Mouse (Mus musculus): ENCODE data around the gene Acrv1. TPM values are rescaled to one million over a fixed set of nuclear protein-coding genes. Genes with fewer than 3 reads are reported as not detected.
"Not testable (repeated sequence)": the region's sequence is repeated elsewhere in the genome, so short reads cannot be mapped to it uniquely, and the experiment has no call there.

Gene Acrv1
- not detected for total RNA-seq (2021)
- long read RNA-seq, experiment 1, result 0 reads
- long read RNA-seq, experiment 2, result 0 reads

DNA sequence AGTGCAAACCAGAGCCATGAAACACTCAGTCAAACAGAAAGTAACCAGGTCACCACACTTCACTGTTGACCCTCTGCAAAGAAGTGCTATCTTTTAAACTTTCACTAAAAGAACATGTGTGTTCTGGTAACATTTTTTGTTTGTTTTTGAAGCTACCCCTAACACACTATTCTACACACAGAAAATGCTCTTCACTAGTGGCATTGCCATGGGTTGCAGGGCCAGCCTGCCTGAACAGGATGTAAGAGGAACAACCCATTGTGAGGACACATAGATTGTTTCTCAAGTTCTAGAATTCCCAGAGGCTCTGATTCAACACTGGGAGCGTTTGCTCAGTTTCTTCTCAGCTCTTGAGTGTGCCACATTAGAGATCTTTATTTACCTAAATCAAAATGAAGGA lies at the start of gene Acrv1:
Acrv1 (plus strand) TSS at position 301 of the 400 bp plus-strand sequence.
- no peak for DNase-seq (ENCODE audit: extremely low spot score in 1 of 2, low spot score in 2 of 2)
- Histone ChIP-seq H3K27ac (no peak within 1 kb of the TSS), H3K4me3 (no peak within 1 kb of the TSS)
- TF ChIP-seq CTCF (IDR thresholded peaks at IDR 0.05), result no peak
- intact Hi-C loops (cut with DNase I), result loop anchor here (5.0 kb wide), 1 partner anchor 1241 kb away; no protein-coding TSS in a partner anchor

DNA sequence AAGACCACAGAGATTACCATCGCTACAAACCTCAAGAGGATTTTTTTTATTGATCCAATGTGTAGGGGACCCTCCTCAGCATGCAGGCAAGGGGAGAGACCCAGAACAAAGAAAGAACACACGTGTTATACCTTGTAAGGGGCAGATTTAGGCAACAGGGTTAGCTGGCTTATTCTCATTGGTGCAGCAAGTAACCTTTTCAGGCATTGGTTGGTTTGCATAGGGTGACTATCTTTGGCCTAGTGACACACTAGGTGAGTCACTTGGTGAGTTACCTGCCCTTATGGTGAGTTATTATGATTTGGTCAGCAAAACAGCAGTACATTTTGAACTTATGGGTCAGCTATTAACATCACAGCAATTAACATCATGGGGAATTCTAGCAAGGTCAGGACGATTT lies 49.7 kb upstream of the Acrv1 start, which contains the start of gene A630095E13Rik:
A630095E13Rik (minus strand) TSS at position 101 of the 400 bp plus-strand sequence.
- H3K4me3 ChIP-seq; DNase-seq (ENCODE audit: extremely low spot score in 1 of 2, low spot score in 2 of 2); H3K27ac ChIP-seq; intact Hi-C loops (cut with DNase I): not testable (repeated sequence)

DNA sequence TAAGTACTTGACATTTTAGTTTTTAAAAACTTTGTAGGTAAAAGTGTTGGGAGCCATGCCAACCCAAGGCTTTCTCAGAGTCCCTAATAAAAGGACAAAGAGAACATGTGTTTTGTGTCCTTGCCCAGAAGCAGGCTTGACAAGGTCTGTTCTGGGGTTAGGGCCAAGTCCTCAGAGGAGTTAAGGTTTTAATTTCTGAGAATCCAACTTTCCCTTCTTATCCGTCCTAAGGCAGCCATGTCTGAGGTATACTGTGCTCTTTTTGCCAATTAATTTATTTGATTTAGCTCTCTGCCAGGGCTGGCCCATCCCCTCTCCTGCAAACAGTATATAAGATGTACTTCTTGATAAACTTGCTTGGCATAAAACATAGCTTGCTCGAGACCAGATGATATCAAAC lies 11.6 kb upstream of the Acrv1 start:
- no peak for TF ChIP-seq CTCF (IDR thresholded peaks at IDR 0.05)
- intact Hi-C loops (cut with DNase I), result loop anchor here (10.0 kb wide), 1 partner anchor 247 kb away; the partner anchor contains the start of gene Gm7257

DNA sequence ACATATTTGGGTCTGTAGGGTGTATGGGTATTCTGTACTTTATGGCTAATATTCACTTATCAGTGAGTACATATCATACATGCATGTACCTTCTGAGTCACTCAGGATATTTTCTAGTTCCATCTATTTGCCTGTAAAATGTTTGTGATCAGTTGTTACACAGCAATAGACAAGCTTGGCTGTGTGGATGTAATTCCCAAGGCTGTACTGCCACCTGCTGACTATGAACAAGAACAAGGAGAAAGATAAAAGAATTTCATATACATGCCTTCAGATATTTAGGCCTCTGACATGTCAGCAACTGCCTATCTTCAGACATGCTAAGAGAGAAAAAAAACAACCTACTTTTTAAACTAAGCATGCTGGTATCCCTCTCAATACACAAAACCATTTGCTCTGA lies 5.7 kb upstream of the Acrv1 start:
- Histone ChIP-seq H3K27ac (no peak overlapping the region), H3K4me3 (no peak overlapping the region)
- intact Hi-C loops (cut with DNase I), result loop anchor here (10.0 kb wide), 1 partner anchor 253 kb away; the partner anchor contains the start of gene Gm7257
- peak; percentile 58 for TF ChIP-seq CTCF (IDR thresholded peaks at IDR 0.05)
- DNase-seq (ENCODE audit: extremely low spot score in 1 of 2, low spot score in 2 of 2), result no peak

More for the DNA sequence above, 11.6 kb upstream of the Acrv1 start:
- Histone ChIP-seq H3K27ac (no peak overlapping the region), H3K4me3 (no peak overlapping the region)
- DNase-seq (ENCODE audit: extremely low spot score in 1 of 2, low spot score in 2 of 2), result no peak

DNA sequence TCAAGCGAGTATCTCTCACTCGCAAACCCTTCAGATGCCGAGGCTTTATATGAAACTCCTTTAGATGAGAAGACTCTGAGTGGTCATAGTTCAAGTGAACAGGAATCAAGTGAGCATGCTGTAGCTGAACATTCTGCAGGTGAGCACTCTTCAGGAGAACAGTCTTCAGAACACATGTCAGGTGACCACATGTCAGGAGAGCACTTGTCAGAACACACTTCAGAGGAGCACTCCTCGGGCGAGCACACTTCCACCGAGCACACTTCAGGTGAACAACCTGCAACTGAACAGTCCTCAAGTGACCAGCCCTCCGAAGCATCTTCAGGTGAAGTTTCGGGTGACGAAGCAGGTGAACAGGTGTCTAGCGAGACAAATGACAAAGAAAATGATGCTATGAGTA lies 1.3 kb downstream of the Acrv1 start:
- intact Hi-C loops (cut with DNase I), result loop anchor here (5.0 kb wide), 1 partner anchor 1242 kb away; no protein-coding TSS in a partner anchor
- no peak for DNase-seq (ENCODE audit: extremely low spot score in 1 of 2, low spot score in 2 of 2)
- TF ChIP-seq CTCF (IDR thresholded peaks at IDR 0.05), result no peak
- no peak overlapping the region for H3K27ac ChIP-seq
- H3K4me3 ChIP-seq, result no peak overlapping the region

DNA sequence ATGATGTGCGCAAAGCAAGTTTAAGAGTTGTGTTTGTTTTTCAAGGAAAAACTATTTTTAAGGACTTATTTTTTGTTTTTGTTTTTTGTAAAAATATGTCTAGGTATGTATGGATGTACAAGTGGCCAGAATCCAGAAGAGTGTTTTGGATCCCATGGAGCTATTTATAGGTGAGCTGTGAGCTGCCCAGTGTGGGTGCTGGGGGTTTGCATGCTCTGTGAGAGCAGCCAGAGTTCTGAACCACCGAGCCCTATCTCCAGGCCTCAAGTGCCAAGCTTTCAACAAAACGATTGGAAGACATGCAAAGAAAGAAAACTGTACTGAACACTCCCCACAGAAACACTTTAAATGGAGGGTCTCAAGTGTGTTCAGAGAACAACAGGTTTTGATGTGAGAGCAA lies 12.9 kb downstream of the Acrv1 start:
- intact Hi-C loops (cut with DNase I), result no loop called here
- TF ChIP-seq CTCF (IDR thresholded peaks at IDR 0.05), result no peak
- Histone ChIP-seq H3K4me3 (no peak overlapping the region), H3K27ac (no peak overlapping the region)
- DNase-seq (ENCODE audit: extremely low spot score in 1 of 2, low spot score in 2 of 2), result no peak

DNA sequence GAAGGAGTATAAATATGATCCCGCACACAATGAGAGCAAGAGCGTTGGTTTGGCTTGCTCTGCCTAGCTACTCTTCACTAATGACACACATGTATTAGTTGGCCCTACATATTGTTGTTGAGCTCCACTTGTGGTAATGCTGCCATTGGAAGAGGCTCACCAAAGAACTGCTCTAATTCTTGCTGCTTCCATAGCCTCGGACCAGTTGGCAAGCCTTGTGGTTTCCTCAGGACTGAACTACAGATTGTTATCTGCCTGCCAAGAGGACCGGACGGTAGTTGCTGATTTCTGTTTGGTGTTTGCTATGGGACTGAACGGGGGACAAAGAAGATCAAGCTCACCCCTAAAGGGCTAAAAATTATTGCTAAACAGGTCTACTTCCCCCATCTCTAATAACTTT lies 14.3 kb downstream of the Acrv1 start:
- intact Hi-C loops (cut with DNase I), result no loop called here
- DNase-seq (ENCODE audit: extremely low spot score in 1 of 2, low spot score in 2 of 2), result no peak
- no peak overlapping the region for H3K4me3 ChIP-seq
- H3K27ac ChIP-seq, result no peak overlapping the region
- TF ChIP-seq CTCF (IDR thresholded peaks at IDR 0.05), result no peak

DNA sequence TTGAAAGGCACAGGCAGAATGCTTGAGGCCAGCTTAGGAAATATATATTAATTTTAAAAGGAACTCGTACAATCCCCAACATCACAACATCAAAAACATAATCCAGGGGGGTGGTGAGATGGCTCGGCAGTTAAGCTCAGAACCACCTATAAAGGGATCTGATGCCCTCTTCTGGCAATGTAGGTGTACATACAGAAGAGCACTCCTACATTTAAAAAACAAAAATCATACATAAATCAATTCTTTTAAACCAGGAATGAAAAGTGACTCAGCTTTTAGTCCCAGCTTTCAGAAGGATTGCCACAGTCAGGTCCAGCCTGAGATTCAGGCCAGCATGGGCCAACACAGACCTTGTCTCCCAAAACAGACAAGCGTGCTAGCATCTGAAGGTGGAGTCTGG lies 23.6 kb downstream of the Acrv1 start:
- Histone ChIP-seq H3K27ac (no peak overlapping the region), H3K4me3 (no peak overlapping the region)
- DNase-seq (ENCODE audit: extremely low spot score in 1 of 2, low spot score in 2 of 2), result no peak
- intact Hi-C loops (cut with DNase I), result loop anchor here (10.0 kb wide), 1 partner anchor 1122 kb away; no protein-coding TSS in a partner anchor
- TF ChIP-seq CTCF (IDR thresholded peaks at IDR 0.05), result peak; percentile 48

DNA sequence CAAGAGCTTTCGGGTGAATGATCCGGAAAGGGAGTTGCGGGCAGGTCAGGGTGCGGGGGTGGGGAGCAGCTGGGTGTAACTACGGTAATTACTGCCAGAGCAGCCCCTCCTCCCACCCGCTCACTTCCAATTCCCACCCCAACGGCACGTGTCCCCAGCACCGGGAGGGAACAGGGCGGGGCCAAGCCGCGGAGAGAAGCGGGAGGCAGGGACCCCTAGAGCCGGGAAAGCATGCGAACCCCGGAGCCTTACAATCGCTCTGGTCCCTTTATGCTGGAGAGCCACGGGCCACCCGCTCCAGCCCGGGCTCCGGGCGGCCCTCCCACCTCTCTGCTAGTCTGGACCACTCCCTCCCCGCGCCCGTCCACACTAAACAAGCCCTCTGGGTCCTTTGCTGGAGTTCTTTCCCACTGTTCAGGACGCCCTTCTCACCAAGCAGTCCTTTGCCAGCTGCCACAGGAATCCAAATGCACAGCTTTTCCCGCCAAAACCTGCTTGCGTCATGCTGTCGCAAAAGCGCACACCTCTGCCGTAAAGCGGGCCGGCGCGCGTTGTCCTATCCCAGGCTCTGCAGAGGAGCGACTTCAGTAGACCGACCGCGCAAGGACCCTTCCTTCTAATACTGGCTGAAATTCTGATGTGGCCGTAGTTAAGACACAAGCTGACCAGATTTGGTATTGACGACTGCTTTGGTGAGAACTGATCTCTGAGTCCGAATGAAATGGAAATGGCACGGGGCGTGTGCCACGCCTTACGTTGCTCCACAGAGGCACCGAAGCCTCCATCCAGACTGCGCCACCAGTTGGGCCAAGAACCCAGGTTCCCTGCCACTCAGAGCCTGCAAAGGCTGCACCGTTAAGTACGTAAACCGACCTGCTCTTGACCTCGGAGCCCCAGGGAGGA lies 33.4 kb downstream of the Acrv1 start:
- Histone ChIP-seq H3K4me3 (peak overlapping the region; percentile 62), H3K27ac (peak overlapping the region; percentile 82)
- intact Hi-C loops (cut with DNase I), result no loop called here
- TF ChIP-seq CTCF (IDR thresholded peaks at IDR 0.05), result no peak; the same call in 1 of the 2 replicates
- peak; percentile 91 to 93 for DNase-seq (ENCODE audit: extremely low spot score in 1 of 2, low spot score in 2 of 2)

DNA sequence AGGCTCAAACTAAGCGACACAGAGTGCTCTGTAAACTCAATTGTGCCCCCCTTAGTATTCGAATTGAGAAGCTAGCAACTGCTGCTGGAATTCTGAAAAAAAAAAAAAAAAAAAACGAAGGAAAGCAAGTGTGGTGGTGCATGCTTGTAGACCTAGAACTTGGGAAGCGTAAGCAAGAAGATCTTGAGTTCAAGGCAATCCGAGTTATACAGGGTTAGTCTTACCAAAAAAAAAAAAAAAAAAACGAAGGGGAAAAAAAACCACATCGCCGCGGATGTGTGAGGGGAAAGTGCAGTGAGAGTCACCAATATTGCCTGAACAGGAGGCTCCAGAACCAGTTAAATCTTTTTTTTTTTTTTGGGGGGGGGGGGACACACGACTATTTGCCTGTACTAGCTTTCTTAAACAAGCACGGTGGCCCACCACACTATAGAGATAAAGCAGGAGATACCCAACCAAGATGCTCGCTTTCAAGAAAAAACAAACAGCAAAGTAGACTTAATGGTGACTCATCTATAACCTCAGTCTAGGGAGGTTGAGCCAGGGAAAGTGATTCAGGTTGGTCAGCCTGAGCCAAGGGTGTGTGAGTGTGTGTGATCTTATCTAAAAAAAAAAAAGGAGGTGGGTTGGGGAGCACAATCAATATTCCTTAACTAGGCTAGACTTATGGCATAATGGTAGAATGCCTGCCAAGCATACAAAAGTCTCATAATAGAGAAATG lies 34.2 kb downstream of the Acrv1 start, which contains the start of gene Chek1:
Chek1 (minus strand) TSS at position 32 of the 722 bp plus-strand sequence.
- intact Hi-C loops (cut with DNase I), result no loop called here
- no peak for DNase-seq (ENCODE audit: extremely low spot score in 1 of 2, low spot score in 2 of 2)
- no peak for TF ChIP-seq CTCF (IDR thresholded peaks at IDR 0.05)
- Histone ChIP-seq H3K27ac (peak within 1 kb of the TSS; percentile 82), H3K4me3 (peak within 1 kb of the TSS; percentile 62)

Other genes with a start within 250 kb of the Acrv1 start
- not detected for gene Gm9513, start 217.6 kb upstream of the Acrv1 start, total RNA-seq (2021)
- not detected for gene Gm5615, start 151.3 kb upstream of the Acrv1 start, total RNA-seq (2021)
- gene Gm17689, start 110.6 kb upstream of the Acrv1 start, total RNA-seq (2021), result not detected
- gene A630095E13Rik, start 49.8 kb upstream of the Acrv1 start, total RNA-seq (2021), result not detected
- gene Chek1, start 33.8 kb downstream of the Acrv1 start, total RNA-seq (2021), result 1 to 10 TPM; 2.2 to 2.4 TPM
- 10 to 100 TPM; 70.3 to 77.2 TPM for gene Stt3a, start 74.5 kb downstream of the Acrv1 start, total RNA-seq (2021)
- gene Ei24, start 104.2 kb downstream of the Acrv1 start, total RNA-seq (2021), result 100 to 1,000 TPM; 109 to 111 TPM
- 100 to 1,000 TPM; 241 to 261 TPM for gene Fez1, start 128.6 kb downstream of the Acrv1 start, total RNA-seq (2021)